Mouse (Mus musculus) embryonic fibroblast, embryonic 13.5 days (primary cell): Measurements from ENCODE around the gene Stxbp6. TPM values are rescaled to one million over a fixed set of nuclear protein-coding genes. Genes with fewer than 3 reads are reported as not detected.

ENCODE experiments used
- H3K27ac ChIP-seq: 2 replicates; pipeline ENCODE4 v1.5.1; 2012; ENCODE audit warnings: low read length, control low read depth, inconsistent platforms; ENCODE audit not compliant: insufficient read depth
- H3K4me1 ChIP-seq: 2 replicates; pipeline ENCODE4 v1.6.1; 2011; ENCODE audit warnings: low read length; ENCODE audit not compliant: control insufficient read depth, insufficient read depth
- H3K4me3 ChIP-seq: 2 replicates; pipeline ENCODE4 v1.5.1; 2011; ENCODE audit warnings: mild to moderate bottlenecking, control low read depth, low read length; ENCODE audit not compliant: insufficient read depth
- CTCF ChIP-seq: IDR thresholded peaks from 2 replicates; pipeline ENCODE4 v1.5.1; 2011; ENCODE audit warnings: mild to moderate bottlenecking, control low read depth, low read length, moderate library complexity, borderline replicate concordance; ENCODE audit not compliant: insufficient read depth
- POLR2A ChIP-seq: IDR thresholded peaks from 2 replicates; pipeline ENCODE4 v1.6.1; 2011; ENCODE audit warnings: low read depth, mild to moderate bottlenecking, control low read depth, low read length, moderate library complexity
- polyA plus RNA-seq: library from polyadenylated mRNA; stranded (reverse); fragments of >200 nt; gene quantifications from 2 replicates; pipeline ENCODE4 v1.2.4, GENCODE M21; 2011; ENCODE audit warnings: low read depth; ENCODE audit not compliant: missing spikeins, insufficient read length

The Stxbp6 gene
- polyA plus RNA-seq, 1 experiment = 5.8 TPM

DNA sequence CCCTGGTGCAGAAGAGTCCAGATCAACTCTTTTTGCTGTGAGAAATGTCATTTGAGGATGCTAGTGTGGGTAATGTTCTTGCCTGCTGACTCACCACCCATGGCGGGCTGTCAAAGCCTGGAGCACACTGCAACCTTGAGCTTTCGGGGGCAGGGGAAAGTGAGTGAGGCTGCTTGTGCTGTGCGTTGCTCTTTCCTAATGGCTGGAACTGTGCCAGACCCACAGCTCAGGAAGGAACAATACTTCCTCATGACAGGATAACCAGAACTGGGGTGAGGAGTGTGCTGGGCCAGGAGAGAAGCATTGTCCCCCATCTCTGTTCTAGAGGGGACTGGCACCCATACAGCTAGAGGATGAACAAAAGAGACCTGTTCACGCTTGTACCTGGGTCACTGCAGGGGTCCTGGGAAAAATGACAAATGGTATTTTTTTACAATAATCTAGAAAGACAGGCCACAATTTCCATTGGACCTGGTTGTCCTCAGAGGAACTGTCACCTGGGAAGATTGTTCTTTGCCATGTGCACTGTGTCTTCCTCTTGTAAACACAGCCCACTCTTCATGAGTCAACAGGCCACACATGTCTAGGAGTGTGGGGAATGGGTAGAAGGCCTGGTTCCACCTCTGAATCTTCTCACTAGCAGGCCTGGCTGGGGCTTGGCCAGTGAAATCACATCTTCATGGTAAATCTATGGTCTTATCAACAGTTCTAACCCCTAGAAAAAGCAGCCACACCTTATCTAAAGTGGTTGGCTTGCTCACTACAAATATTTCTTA lies 216.2 kb downstream of the Stxbp6 start:
- Histone ChIP-seq H3K4me1 (peaks cover 6% of the 10 kb centered on the region), H3K27ac (no peak overlapping the region), H3K4me3 (no peak overlapping the region)
- no peak for TF ChIP-seq POLR2A
- TF ChIP-seq CTCF = no peak

DNA sequence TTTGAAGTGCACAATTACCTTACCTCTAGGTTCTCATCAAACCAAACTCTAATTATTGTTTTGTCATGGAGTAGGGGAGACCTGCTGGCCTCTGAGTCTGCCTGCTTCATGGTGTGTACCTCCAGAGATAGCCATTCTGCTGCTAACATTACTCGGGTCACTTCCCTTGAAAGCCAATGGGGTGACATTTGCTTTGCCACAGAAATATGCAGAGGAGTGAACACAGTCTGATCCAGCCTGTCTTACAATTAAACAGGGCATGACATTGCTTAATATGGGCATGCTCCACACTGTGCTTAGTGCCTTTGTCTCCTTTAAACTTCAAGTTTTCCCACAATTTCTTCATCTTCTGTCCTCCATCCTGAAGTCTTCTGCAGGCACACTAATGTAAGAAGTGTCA lies 222.5 kb downstream of the Stxbp6 start:
- Histone ChIP-seq H3K4me1 (no peaks in the 10 kb centered on the region), H3K4me3 (no peak overlapping the region), H3K27ac (no peak overlapping the region)
- no peak for TF ChIP-seq POLR2A
- TF ChIP-seq CTCF = no peak

DNA sequence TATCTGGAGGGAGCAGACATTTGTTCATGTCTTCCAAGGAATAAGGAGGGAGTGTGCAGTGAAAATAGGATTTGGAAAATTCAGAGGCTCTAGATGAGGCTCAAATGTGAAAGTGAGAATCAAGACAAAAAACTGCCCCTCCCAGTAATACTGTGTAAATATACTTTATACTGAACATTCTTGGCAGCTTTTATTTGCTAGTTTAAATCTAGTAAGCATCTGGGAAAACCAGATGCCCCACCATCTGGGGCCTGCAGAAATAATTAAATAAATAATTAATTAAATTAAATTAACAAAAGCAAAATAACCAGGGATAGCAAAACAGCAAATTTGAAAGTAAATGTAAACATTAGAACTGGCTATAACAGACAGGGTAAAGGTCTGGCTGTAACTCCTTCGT lies 224.0 kb downstream of the Stxbp6 start:
- Histone ChIP-seq H3K4me3 (no peak overlapping the region), H3K4me1 (no peaks in the 10 kb centered on the region), H3K27ac (no peak overlapping the region)
- TF ChIP-seq POLR2A (no peak), CTCF (no peak)

DNA sequence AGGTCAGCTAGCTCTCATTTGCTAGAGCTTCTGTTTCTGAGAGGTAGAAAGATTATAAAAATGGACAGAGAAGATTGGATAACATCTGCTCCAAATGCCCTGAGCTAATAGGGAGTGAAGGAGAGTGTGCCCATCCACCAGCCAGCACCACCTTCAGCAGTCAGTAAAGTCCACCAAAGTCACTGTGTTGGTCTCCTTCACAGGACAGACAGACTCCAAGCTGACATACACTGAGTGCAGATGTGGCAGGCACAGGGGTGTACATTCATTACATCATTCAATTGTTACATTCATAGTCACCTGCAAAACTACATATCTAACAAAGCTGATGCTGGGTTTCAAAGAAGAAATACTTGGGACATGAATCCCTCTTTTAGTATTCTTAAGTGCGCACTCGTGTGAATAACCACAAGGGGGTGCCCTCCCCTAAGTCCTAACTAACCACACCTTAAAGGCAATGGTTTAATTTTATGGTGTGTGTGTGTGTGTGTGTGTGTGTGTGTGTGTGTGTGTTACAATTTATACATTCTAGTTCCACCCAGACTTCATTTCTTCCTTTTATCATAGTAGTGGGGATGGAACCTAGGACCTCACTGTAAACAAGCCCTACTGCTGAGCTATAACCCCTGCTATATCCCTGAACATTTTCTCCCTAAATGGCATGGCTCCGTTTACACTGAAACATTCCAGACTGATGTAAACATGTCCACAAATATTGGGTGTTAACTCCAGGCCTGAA lies 225.9 kb downstream of the Stxbp6 start:
- H3K4me1 ChIP-seq = no peaks in the 10 kb centered on the region
- H3K27ac ChIP-seq = no peak overlapping the region
- TF ChIP-seq POLR2A = no peak
- no peak for TF ChIP-seq CTCF
- no peak overlapping the region for H3K4me3 ChIP-seq

DNA sequence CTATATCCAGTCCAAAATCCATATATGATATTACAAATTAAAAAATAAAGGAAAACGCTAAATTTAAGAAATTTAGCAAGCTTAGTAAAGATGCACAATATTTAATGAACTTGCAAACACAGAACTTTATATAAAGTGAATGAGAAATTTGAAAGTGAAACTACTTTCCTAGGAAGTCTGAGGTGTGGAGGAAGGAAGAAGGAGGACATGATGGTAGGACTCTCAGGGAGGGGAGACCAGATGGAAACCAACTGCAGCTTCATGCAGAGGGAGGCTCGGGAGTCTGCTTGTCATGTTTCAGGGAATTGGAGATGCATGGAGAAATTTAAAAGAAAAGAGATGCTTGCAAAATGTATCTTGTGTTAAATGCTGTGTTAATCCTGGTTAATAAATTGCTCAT lies 233.9 kb downstream of the Stxbp6 start:
- Histone ChIP-seq H3K4me3 (no peak overlapping the region), H3K27ac (no peak overlapping the region), H3K4me1 (peaks cover 2% of the 10 kb centered on the region; the same call in 1 of the 2 replicates)
- TF ChIP-seq CTCF (no peak), POLR2A (no peak)

DNA sequence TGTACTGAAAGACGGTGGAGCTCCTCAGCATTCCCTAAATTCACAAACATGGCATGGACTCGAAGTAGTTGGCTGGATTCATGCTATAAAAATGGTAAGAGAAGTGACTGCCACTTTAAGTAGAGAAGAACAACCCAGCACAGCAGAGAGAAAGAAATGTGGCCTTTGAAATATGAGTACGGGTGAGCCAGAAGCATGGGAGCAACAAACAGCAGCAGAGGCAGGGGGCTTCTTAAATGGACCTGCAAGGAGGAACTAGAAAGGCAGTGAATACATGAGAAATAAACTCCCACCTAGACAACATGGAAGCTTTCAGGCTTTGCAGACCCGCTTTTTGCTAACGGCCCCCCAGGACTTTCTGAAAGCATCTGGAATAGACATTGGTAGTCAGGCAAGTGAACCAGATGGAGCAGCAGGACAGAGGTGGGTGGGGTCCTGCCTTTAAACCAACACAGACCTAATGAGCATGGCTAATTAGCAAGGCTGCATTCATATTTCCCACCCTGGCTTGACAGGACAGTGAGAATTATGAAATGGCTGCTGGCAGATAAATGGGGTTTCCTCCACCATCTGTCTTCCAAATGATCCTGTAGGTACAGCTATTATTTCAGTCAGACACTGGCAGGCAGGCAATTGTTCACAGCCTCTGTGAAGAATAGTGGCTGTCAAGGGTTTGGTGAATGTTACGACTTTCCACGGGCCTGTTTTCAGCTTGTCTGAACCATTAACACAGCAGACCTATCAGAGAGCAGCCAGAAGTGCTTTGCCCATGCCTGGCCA lies 234.7 kb downstream of the Stxbp6 start:
- Histone ChIP-seq H3K27ac (no peak overlapping the region), H3K4me1 (peaks cover 2% of the 10 kb centered on the region; the same call in 1 of the 2 replicates), H3K4me3 (no peak overlapping the region)
- TF ChIP-seq CTCF (no peak), POLR2A (no peak)

DNA sequence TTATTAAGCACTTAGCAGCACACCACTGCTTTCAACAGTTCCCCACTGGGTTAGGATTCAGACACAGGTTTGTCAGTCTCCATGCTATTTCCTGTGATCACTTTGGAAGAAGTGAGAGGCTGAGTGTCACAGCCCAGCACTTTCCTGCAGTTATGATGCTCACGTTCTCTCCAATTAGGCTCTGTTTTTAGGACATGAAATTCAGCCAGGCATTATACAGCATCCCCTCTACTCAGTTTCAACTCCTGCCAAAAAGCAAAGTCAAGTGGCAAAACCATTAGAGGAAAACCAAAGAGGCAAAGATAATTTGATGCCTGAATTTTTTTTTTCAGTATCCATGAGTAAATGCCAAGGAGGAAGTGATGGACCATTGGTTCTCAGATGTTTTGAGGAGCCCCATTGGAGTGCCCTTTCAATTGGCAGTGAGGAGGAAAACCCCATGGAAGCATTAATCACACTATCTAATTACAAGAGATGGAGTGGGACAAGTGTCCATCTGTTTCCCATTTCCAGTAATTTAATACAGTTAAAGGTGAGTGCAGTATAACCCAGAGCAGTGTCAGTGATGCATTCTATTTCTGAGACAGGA lies 238.5 kb downstream of the Stxbp6 start:
- TF ChIP-seq CTCF (no peak), POLR2A (no peak)
- H3K27ac ChIP-seq = no peak overlapping the region
- no peak overlapping the region for H3K4me3 ChIP-seq
- H3K4me1 ChIP-seq = peaks cover 2% of the 10 kb centered on the region; the same call in 1 of the 2 replicates

DNA sequence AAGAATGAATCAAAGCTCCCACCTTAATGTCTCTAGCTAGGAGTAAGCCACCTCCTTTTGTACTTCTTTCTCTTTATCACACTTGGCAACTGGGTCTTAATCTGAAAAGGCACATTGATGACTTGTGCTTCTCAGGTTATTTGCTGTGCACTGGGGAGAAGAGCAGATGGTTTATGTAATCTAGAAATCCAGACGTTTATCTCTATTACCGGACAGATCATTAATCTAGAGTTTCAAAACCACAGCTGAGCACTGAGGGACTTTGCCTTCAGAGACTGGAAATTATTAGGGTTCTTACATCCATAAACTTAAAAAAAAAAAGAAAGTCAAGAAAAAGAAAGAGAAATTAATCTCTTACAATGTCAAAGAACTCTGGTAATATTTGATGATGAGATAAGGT lies 262.6 kb downstream of the Stxbp6 start:
- H3K4me3 ChIP-seq = no peak overlapping the region
- TF ChIP-seq POLR2A (no peak), CTCF (no peak)
- H3K4me1 ChIP-seq = no peaks in the 10 kb centered on the region
- H3K27ac ChIP-seq = no peak overlapping the region

DNA sequence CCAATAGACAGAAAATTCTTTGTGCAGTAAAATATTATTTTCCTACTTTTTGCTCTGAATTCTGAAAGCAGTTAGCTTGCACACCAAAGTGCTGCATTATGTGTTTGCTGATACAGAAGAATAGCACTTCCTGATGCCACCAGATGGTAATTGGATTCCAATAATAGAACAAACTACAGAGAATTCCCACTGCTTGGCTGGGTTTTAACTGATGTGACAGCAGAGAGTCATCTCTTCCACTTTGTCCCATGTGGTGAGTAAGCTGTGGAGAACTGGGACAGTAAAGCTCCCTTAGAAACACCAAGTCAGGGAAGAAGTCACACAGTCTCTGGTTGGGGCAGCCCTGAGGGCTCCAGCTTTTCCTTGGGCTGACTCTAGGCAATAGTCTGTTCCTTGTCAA lies 270.3 kb downstream of the Stxbp6 start:
- no peak overlapping the region for H3K4me3 ChIP-seq
- H3K4me1 ChIP-seq = no peaks in the 10 kb centered on the region
- no peak overlapping the region for H3K27ac ChIP-seq
- no peak for TF ChIP-seq POLR2A
- no peak for TF ChIP-seq CTCF
